Mouse (Mus musculus) myocyte (in vitro differentiated cells): ENCODE measurements around the gene Gpr156.

Source experiments
- CEBPB ChIP-seq: IDR thresholded peaks from 2 replicates; pipeline ENCODE4 v1.6.1; 2011; ENCODE audit warnings: mild to moderate bottlenecking, moderate library complexity; ENCODE audit not compliant: poor library complexity, insufficient read depth, severe bottlenecking
- E2F4 ChIP-seq: IDR thresholded peaks from one replicate; pipeline ENCODE4 v1.6.1; 2011; ENCODE audit warnings: mild to moderate bottlenecking, control low read depth, moderate library complexity; ENCODE audit not compliant: insufficient read depth
- MAX ChIP-seq: IDR thresholded peaks from one replicate; pipeline ENCODE4 v1.6.1; 2011; ENCODE audit warnings: low read depth, mild to moderate bottlenecking, control low read depth
- MYOD1 ChIP-seq, 3 experiments: IDR thresholded peaks; one replicate each; pipeline ENCODE4 v1.6.1; 2011; ENCODE audit warnings: control low read depth in 2 of 3, low read depth in 2 of 3, mild to moderate bottlenecking in 2 of 3, moderate library complexity in 1 of 3; ENCODE audit not compliant: insufficient read length in 2 of 3, control insufficient read depth in 1 of 3
- MYOG ChIP-seq, 3 experiments: IDR thresholded peaks; one replicate each; pipeline ENCODE4 v1.6.1; 2011; ENCODE audit warnings: control low read depth in 2 of 3, low read depth in 2 of 3, mild to moderate bottlenecking in 2 of 3; ENCODE audit not compliant: insufficient read length in 2 of 3, control insufficient read depth in 1 of 3, insufficient read depth in 1 of 3
- POLR2A ChIP-seq: IDR thresholded peaks from one replicate; pipeline ENCODE4 v1.6.1; 2011; ENCODE audit warnings: low read depth, mild to moderate bottlenecking, control low read depth, moderate library complexity; ENCODE audit not compliant: insufficient read length
- POLR2AphosphoS2 ChIP-seq: IDR thresholded peaks from one replicate; pipeline ENCODE4 v1.6.1; 2011; ENCODE audit warnings: low read depth, control low read depth; ENCODE audit not compliant: insufficient read length
- REST ChIP-seq: IDR thresholded peaks from one replicate; pipeline ENCODE4 v1.6.1; 2011; ENCODE audit warnings: mild to moderate bottlenecking, control low read depth, moderate library complexity; ENCODE audit not compliant: insufficient read depth, insufficient read length
- TCF12 ChIP-seq: IDR thresholded peaks from one replicate; pipeline ENCODE4 v1.6.1; 2011; ENCODE audit warnings: mild to moderate bottlenecking, control low read depth; ENCODE audit not compliant: poor library complexity, insufficient read depth, severe bottlenecking
- USF1 ChIP-seq: IDR thresholded peaks from one replicate; pipeline ENCODE4 v1.6.1; 2011; ENCODE audit warnings: low read depth, mild to moderate bottlenecking, control low read depth, moderate library complexity

GRCm38 (mm10) chr16:37929006-37929405, 12.7 kb downstream of the Gpr156 start:
- no peak for TF ChIP-seq POLR2A
- no peak for TF ChIP-seq CEBPB
- no peak for TF ChIP-seq MAX
- no peak for TF ChIP-seq TCF12
- TF ChIP-seq MYOD1 (IDR thresholded peaks at IDR 0.05; ENCODE audit: control insufficient read depth in 1 of 3, insufficient read length in 2 of 3, low read depth in 2 of 3): no peak
- no peak for TF ChIP-seq USF1
- no peak for TF ChIP-seq REST
- TF ChIP-seq POLR2AphosphoS2: no peak
- TF ChIP-seq E2F4: no peak
- no peak for TF ChIP-seq MYOG (IDR thresholded peaks at IDR 0.05; ENCODE audit: control insufficient read depth in 1 of 3, insufficient read depth in 1 of 3, insufficient read length in 2 of 3, low read depth in 2 of 3)
